Mouse (Mus musculus) ES-Bruce4 (cell line): ENCODE data around the gene Igfbp3.

Experiments
- CTCF ChIP-seq: IDR thresholded peaks from one replicate; pipeline ENCODE4 v1.8.1; 2011; ENCODE audit warnings: low read depth, low read length
- EP300 ChIP-seq: IDR thresholded peaks from 2 replicates; pipeline ENCODE4 v1.6.1; 2011; ENCODE audit warnings: low read depth, low read length; ENCODE audit not compliant: insufficient read depth
- POLR2A ChIP-seq: IDR thresholded peaks from one replicate; pipeline ENCODE4 v1.8.1; 2011; ENCODE audit warnings: low read length; ENCODE audit not compliant: insufficient read depth

- no peak for TF ChIP-seq CTCF
- no peak for TF ChIP-seq EP300
- TF ChIP-seq POLR2A, result no peak
Measured at GRCm38 (mm10) chr11:7199736-7200392, 13.9 kb downstream of the Igfbp3 start.
